Mouse (Mus musculus) heart, adult 8-10 months (tissue): Measurements from ENCODE around the gene Ephb4. TPM values are rescaled to one million over a fixed set of nuclear protein-coding genes. Genes with fewer than 3 reads are reported as not detected.

Experiments
- total RNA-seq, 4 experiments: library from RNA; stranded (reverse); gene quantifications; 2 replicates each; pipeline ENCODE4 v1.2.4; 2022

Gene Ephb4
- total RNA-seq, 4 experiments from 2014 or later: 43.7 to 47.3 (median 46.3) TPM

Other genes with a start within 250 kb of the Ephb4 start
- 10 to 100 TPM; 20.2 to 22.1 (median 21.5) TPM for gene Trim56, start 233.9 kb upstream of the Ephb4 start, total RNA-seq
- not detected for gene Muc3, start 200.8 kb upstream of the Ephb4 start, total RNA-seq
- under 1 TPM in 3 of 4 experiments, not detected in 1; 0.23 to 0.60 (median 0.28) TPM for gene Muc3a, start 137.7 kb upstream of the Ephb4 start, total RNA-seq
- 1 to 10 TPM; 1.5 to 3.3 (median 1.9) TPM for gene Ache, start 62.6 kb upstream of the Ephb4 start, total RNA-seq
- gene Ufsp1, start 55.5 kb upstream of the Ephb4 start, total RNA-seq: 10 to 100 TPM in 2 of 4 experiments, 1 to 10 TPM in 2; 7.7 to 10.4 (median 9.7) TPM
- 10 to 100 TPM; 54.4 to 62.6 (median 60.3) TPM for gene Srrt, start 42.4 kb upstream of the Ephb4 start, total RNA-seq
- 10 to 100 TPM; 11.5 to 13.2 (median 12.4) TPM for gene Trip6, start 35.7 kb upstream of the Ephb4 start, total RNA-seq
- 1 to 10 TPM; 1.3 to 2.1 (median 2.0) TPM for gene Slc12a9, start 16.5 kb upstream of the Ephb4 start, total RNA-seq
- gene Zan, start 127.0 kb downstream of the Ephb4 start, total RNA-seq: not detected
- gene Pop7, start 152.4 kb downstream of the Ephb4 start, total RNA-seq: 10 to 100 TPM; 15.0 to 18.3 (median 16.2) TPM
- 10 to 100 TPM; 25.5 to 37.3 (median 27.2) TPM for gene Gigyf1, start 168.4 kb downstream of the Ephb4 start, total RNA-seq
- not detected for gene Epo, start 183.1 kb downstream of the Ephb4 start, total RNA-seq
- gene Gnb2, start 183.4 kb downstream of the Ephb4 start, total RNA-seq: 100 to 1,000 TPM; 243 to 256 (median 246) TPM
- gene Actl6b, start 203.4 kb downstream of the Ephb4 start, total RNA-seq: not detected
- under 1 TPM in 1 of 4 experiments, not detected in 3; 0.09 TPM for gene Tfr2, start 219.7 kb downstream of the Ephb4 start, total RNA-seq